Mouse (Mus musculus): ENCODE measurements around the gene Hlcs.

DNA sequence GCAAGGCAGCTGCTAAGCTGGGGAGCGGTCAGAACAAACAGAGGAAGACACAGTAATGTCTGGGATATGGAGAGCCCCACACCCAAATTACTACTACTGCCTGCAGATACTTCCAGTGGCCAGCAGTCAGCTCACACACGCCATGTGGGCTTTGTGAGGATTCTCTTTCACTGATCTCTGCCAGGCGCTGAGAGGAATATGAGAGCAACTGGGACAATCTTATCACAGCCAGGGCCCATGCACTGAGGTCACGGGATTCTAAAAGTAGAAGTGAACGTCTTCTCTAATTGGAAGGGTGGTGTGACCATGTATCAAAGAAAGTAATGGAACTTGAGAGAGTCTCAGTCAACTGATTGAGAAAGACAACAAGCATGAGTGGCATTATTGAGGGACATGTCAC lies 123.1 kb downstream of the Hlcs start:
- no peak for TF ChIP-seq CTCF (IDR thresholded peaks at IDR 0.05; ENCODE audit: low read depth, low read length)
- no peak for TF ChIP-seq POLR2A (IDR thresholded peaks at IDR 0.05; ENCODE audit: borderline replicate concordance, low read depth, low read length)

Measured in bone marrow macrophage, adult 2 months (primary cell).